Mouse (Mus musculus): ENCODE results near the gene AC124502.3. TPM values are rescaled to one million over a fixed set of nuclear protein-coding genes. Genes with fewer than 3 reads are reported as not detected.

The AC124502.3 gene
- polyA plus RNA-seq, 1 experiment: 1.1 TPM

GRCm38 (mm10) chr19:5013138-5013537 is 25.6 kb upstream of the AC124502.3 start:
- H3K27me3 ChIP-seq (ENCODE audit: control insufficient read depth, insufficient read depth, low read length): no peaks in the 10 kb centered on the region
- 44% methylated on average over 8 of the region's 8 CpGs for WGBS
- TF ChIP-seq CTCF (IDR thresholded peaks at IDR 0.05; ENCODE audit: borderline replicate concordance, control insufficient read depth, extremely low read depth, insufficient read depth, low read length, poor library complexity) (no peak), POLR2A (IDR thresholded peaks at IDR 0.05; ENCODE audit: control insufficient read depth, extremely low read depth, insufficient read depth, low read length, poor library complexity) (no peak)

DNA sequence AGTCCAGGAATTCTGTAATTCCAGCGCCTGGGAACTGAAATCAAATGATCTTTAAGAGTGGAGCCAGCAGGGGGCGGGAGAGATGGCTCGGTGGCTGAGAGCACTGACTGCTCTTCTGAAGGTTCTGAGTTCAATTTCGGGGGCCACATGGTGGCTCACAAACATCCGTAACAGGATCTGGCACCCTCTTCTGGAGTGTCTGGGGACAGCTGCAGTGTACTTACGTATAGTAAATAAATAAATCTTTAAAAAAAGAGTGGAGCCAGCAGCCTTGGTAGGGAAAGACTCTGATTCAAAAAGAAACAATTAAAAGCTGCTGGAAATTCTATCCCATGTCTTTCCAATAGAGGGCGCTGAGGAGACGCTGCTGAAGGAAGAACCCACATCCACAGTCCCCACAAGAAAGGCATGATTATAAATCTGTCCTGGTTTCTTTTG is 23.7 kb upstream of the AC124502.3 start:
- no peak overlapping the region for H3K27ac ChIP-seq (ENCODE audit: control insufficient read depth, insufficient read depth, low read length)
- no peak overlapping the region for H3K4me3 ChIP-seq (ENCODE audit: control insufficient read depth, insufficient read depth, low read length)
- no peaks in the 10 kb centered on the region for H3K27me3 ChIP-seq (ENCODE audit: control insufficient read depth, insufficient read depth, low read length)
- H3K36me3 ChIP-seq (ENCODE audit: control insufficient read depth, insufficient read depth, low read length): no peaks in the 10 kb centered on the region
- no peaks in the 10 kb centered on the region for H3K4me1 ChIP-seq (replicated peaks; ENCODE audit: control insufficient read depth, insufficient read depth, low read length)
- WGBS: 16% methylated on average over 8 of the region's 8 CpGs
- TF ChIP-seq POLR2A (IDR thresholded peaks at IDR 0.05; ENCODE audit: control insufficient read depth, extremely low read depth, insufficient read depth, low read length, poor library complexity) (no peak), CTCF (IDR thresholded peaks at IDR 0.05; ENCODE audit: borderline replicate concordance, control insufficient read depth, extremely low read depth, insufficient read depth, low read length, poor library complexity) (no peak)
- peak; percentile 13 for DNase-seq

More at GRCm38 (mm10) chr19:5013138-5013537, 25.6 kb upstream of the AC124502.3 start:
- Histone ChIP-seq H3K4me1 (replicated peaks; ENCODE audit: control insufficient read depth, insufficient read depth, low read length) (no peaks in the 10 kb centered on the region), H3K4me3 (ENCODE audit: control insufficient read depth, insufficient read depth, low read length) (no peak overlapping the region), H3K27ac (ENCODE audit: control insufficient read depth, insufficient read depth, low read length) (no peak overlapping the region), H3K36me3 (ENCODE audit: control insufficient read depth, insufficient read depth, low read length) (no peaks in the 10 kb centered on the region)
- no peak for DNase-seq

- Histone ChIP-seq H3K36me3 (ENCODE audit: control insufficient read depth, insufficient read depth, low read length) (no peaks in the 10 kb centered on the region), H3K27ac (ENCODE audit: control insufficient read depth, insufficient read depth, low read length) (no peak overlapping the region), H3K4me3 (ENCODE audit: control insufficient read depth, insufficient read depth, low read length) (no peak overlapping the region), H3K27me3 (ENCODE audit: control insufficient read depth, insufficient read depth, low read length) (no peaks in the 10 kb centered on the region), H3K4me1 (replicated peaks; ENCODE audit: control insufficient read depth, insufficient read depth, low read length) (no peaks in the 10 kb centered on the region)
- no peak for TF ChIP-seq POLR2A (IDR thresholded peaks at IDR 0.05; ENCODE audit: control insufficient read depth, extremely low read depth, insufficient read depth, low read length, poor library complexity)
- no peak for TF ChIP-seq CTCF (IDR thresholded peaks at IDR 0.05; ENCODE audit: borderline replicate concordance, control insufficient read depth, extremely low read depth, insufficient read depth, low read length, poor library complexity)
- no peak for DNase-seq
- 50% methylated on average over 10 of the region's 10 CpGs for WGBS
Observed at GRCm38 (mm10) chr19:5016221-5016742, 22.4 kb upstream of the AC124502.3 start.

- 28% methylated on average over 12 of the region's 12 CpGs for WGBS
- H3K4me1 ChIP-seq (replicated peaks; ENCODE audit: control insufficient read depth, insufficient read depth, low read length): no peaks in the 10 kb centered on the region
- no peaks in the 10 kb centered on the region for H3K36me3 ChIP-seq (ENCODE audit: control insufficient read depth, insufficient read depth, low read length)
- TF ChIP-seq CTCF (IDR thresholded peaks at IDR 0.05; ENCODE audit: borderline replicate concordance, control insufficient read depth, extremely low read depth, insufficient read depth, low read length, poor library complexity) (peak; percentile 70; the same call in 1 of the 2 replicates), POLR2A (IDR thresholded peaks at IDR 0.05; ENCODE audit: control insufficient read depth, extremely low read depth, insufficient read depth, low read length, poor library complexity) (no peak)
- peak; percentile 77 for DNase-seq
- H3K27me3 ChIP-seq (ENCODE audit: control insufficient read depth, insufficient read depth, low read length): no peaks in the 10 kb centered on the region
- H3K27ac ChIP-seq (ENCODE audit: control insufficient read depth, insufficient read depth, low read length): no peak overlapping the region
- H3K4me3 ChIP-seq (ENCODE audit: control insufficient read depth, insufficient read depth, low read length): no peak overlapping the region
Observed at GRCm38 (mm10) chr19:5016782-5017181, 21.9 kb upstream of the AC124502.3 start.

GRCm38 (mm10) chr19:5017611-5018010 is 21.1 kb upstream of the AC124502.3 start:
- H3K36me3 ChIP-seq (ENCODE audit: control insufficient read depth, insufficient read depth, low read length): no peaks in the 10 kb centered on the region
- no peak for DNase-seq
- TF ChIP-seq POLR2A (IDR thresholded peaks at IDR 0.05; ENCODE audit: control insufficient read depth, extremely low read depth, insufficient read depth, low read length, poor library complexity) (no peak), CTCF (IDR thresholded peaks at IDR 0.05; ENCODE audit: borderline replicate concordance, control insufficient read depth, extremely low read depth, insufficient read depth, low read length, poor library complexity) (no peak)
- no peak overlapping the region for H3K4me3 ChIP-seq (ENCODE audit: control insufficient read depth, insufficient read depth, low read length)
- no peaks in the 10 kb centered on the region for H3K27me3 ChIP-seq (ENCODE audit: control insufficient read depth, insufficient read depth, low read length)
- no peak overlapping the region for H3K27ac ChIP-seq (ENCODE audit: control insufficient read depth, insufficient read depth, low read length)
- WGBS: 96% methylated on average over 4 of the region's 4 CpGs
- H3K4me1 ChIP-seq (replicated peaks; ENCODE audit: control insufficient read depth, insufficient read depth, low read length): no peaks in the 10 kb centered on the region

DNA sequence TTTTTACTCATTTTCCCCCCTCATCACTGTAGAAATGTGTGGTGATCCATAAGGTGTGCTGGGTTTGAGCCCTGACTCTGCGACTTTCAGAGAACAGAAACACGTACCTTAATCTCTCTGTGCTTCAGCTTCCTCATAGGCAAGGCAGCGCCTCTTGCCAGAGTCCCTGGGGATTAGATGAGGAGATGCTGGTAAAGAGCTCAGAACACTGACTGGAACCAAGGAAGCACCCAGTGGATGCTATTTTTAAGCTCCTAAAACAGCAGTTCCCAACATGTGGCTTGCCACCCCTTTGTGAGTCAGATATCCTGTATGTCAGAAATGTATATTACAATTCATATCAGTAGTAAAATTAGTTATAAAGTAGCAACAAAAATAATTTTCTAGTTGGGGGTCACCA is 20.5 kb upstream of the AC124502.3 start:
- WGBS: 96% methylated on average over 3 of the region's 3 CpGs
- H3K4me3 ChIP-seq (ENCODE audit: control insufficient read depth, insufficient read depth, low read length): no peak overlapping the region
- peaks cover under 1% of the 10 kb centered on the region for H3K4me1 ChIP-seq (replicated peaks; ENCODE audit: control insufficient read depth, insufficient read depth, low read length)
- no peaks in the 10 kb centered on the region for H3K27me3 ChIP-seq (ENCODE audit: control insufficient read depth, insufficient read depth, low read length)
- no peak overlapping the region for H3K27ac ChIP-seq (ENCODE audit: control insufficient read depth, insufficient read depth, low read length)
- DNase-seq: no peak
- no peak for TF ChIP-seq CTCF (IDR thresholded peaks at IDR 0.05; ENCODE audit: borderline replicate concordance, control insufficient read depth, extremely low read depth, insufficient read depth, low read length, poor library complexity)
- TF ChIP-seq POLR2A (IDR thresholded peaks at IDR 0.05; ENCODE audit: control insufficient read depth, extremely low read depth, insufficient read depth, low read length, poor library complexity): no peak
- no peaks in the 10 kb centered on the region for H3K36me3 ChIP-seq (ENCODE audit: control insufficient read depth, insufficient read depth, low read length)

- TF ChIP-seq POLR2A (IDR thresholded peaks at IDR 0.05; ENCODE audit: control insufficient read depth, extremely low read depth, insufficient read depth, low read length, poor library complexity): no peak
- no peak for TF ChIP-seq CTCF (IDR thresholded peaks at IDR 0.05; ENCODE audit: borderline replicate concordance, control insufficient read depth, extremely low read depth, insufficient read depth, low read length, poor library complexity)
- 96% methylated on average over 2 of the region's 2 CpGs for WGBS
- peaks cover 9% of the 10 kb centered on the region for H3K4me1 ChIP-seq (replicated peaks; ENCODE audit: control insufficient read depth, insufficient read depth, low read length)
- no peak for DNase-seq
- H3K27me3 ChIP-seq (ENCODE audit: control insufficient read depth, insufficient read depth, low read length): no peaks in the 10 kb centered on the region
- H3K36me3 ChIP-seq (ENCODE audit: control insufficient read depth, insufficient read depth, low read length): no peaks in the 10 kb centered on the region
- no peak overlapping the region for H3K4me3 ChIP-seq (ENCODE audit: control insufficient read depth, insufficient read depth, low read length)
- H3K27ac ChIP-seq (ENCODE audit: control insufficient read depth, insufficient read depth, low read length): no peak overlapping the region
Observed at GRCm38 (mm10) chr19:5021416-5021815, 17.3 kb upstream of the AC124502.3 start.

Measured in thymus, adult 2 months (tissue).